Mouse (Mus musculus): Measurements from ENCODE around the gene Ttyh3. TPM values are rescaled to one million over a fixed set of nuclear protein-coding genes. Genes with fewer than 3 reads are reported as not detected.

The Ttyh3 gene
- polyA plus RNA-seq, 1 experiment from 2014 or later: 21.4 TPM

DNA sequence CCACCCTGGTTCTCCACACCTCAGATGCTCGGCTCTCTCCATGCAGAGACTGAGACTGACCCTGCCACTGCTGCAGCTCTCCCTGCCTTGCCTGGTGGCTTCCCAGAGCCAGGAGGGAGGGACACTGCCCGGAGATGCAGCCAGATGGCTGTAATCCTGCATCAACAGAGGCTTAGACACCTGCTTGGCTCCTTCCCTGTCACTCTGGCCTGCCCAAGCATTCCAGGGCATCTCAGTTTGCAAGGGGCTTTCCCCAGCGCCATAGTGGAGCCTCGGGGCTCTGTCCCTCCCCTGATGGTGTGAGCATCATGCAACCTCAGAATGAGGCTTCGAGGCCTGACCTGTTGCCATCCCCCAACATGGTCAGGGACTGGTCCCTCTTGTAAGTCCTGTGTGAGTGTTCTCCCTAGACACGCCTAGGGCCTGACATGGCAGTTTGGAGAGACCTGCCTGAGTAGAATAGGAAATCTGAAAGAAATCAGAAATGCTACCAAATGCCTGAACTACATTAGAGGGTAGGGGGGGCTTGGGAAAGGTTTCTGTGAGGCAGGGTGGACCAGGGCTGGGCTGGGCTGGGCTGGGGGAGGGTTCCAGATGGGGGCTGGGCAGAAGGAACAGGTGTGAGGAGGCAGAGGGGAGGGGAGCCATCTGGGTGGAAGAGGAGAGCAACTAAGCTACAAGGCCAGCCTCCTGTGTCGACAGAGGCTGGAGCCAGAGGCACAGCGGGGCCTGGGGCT, 65.7 kb downstream of the Ttyh3 start:
- Histone ChIP-seq H3K36me3 (ENCODE audit: control insufficient read depth, insufficient read depth) (no peaks in the 10 kb centered on the region), H3K27me3 (replicated peaks; ENCODE audit: control insufficient read depth, insufficient read depth, low read length) (no peaks in the 10 kb centered on the region), H3K27ac (ENCODE audit: low read depth, low read length) (no peak overlapping the region), H3K9me3 (ENCODE audit: control insufficient read depth) (no peaks in the 10 kb centered on the region), H3K4me1 (replicated peaks; ENCODE audit: control insufficient read depth, insufficient read depth, low read length) (no peaks in the 10 kb centered on the region), H3K4me2 (replicated peaks; ENCODE audit: low read depth) (no peak overlapping the region), H3K9ac (ENCODE audit: low read depth, low read length) (no peak overlapping the region), H3K4me3 (ENCODE audit: low read depth, low read length) (no peak overlapping the region)
- ATAC-seq: no peak
- 56% methylated on average over 8 of the region's 8 CpGs for WGBS
- TF ChIP-seq CTCF (IDR thresholded peaks at IDR 0.05; ENCODE audit: low read depth): no peak

DNA sequence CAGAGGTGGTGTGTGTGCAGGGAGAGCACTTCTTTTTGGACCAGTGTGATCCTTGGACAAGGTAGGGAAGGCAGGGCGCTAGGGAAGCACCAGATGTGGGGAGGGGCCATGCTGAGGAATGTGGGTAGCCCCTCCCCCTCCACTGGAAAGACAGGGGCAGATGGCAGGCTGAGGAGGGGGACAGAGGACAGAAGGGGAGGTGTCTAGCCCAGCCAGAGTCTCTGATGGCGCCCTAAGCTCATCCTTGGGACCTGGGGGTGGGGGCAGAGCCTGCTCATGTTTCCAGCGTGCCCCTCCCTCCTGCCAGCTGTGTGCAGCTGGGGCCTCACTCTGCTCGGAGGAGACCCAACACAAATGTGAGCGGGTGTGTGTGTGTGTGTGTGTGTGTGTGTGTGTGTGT, 67.3 kb downstream of the Ttyh3 start:
- H3K36me3 ChIP-seq (ENCODE audit: control insufficient read depth, insufficient read depth): no peaks in the 10 kb centered on the region
- no peaks in the 10 kb centered on the region for H3K9me3 ChIP-seq (ENCODE audit: control insufficient read depth)
- no peak overlapping the region for H3K27ac ChIP-seq (ENCODE audit: low read depth, low read length)
- no peak overlapping the region for H3K4me2 ChIP-seq (replicated peaks; ENCODE audit: low read depth)
- no peak for TF ChIP-seq CTCF (IDR thresholded peaks at IDR 0.05; ENCODE audit: low read depth)
- WGBS: 22% methylated on average over 5 of the region's 5 CpGs
- no peaks in the 10 kb centered on the region for H3K27me3 ChIP-seq (replicated peaks; ENCODE audit: control insufficient read depth, insufficient read depth, low read length)
- H3K9ac ChIP-seq (ENCODE audit: low read depth, low read length): no peak overlapping the region
- no peaks in the 10 kb centered on the region for H3K4me1 ChIP-seq (replicated peaks; ENCODE audit: control insufficient read depth, insufficient read depth, low read length)
- no peak overlapping the region for H3K4me3 ChIP-seq (ENCODE audit: low read depth, low read length)
- ATAC-seq: no peak

GRCm38 (mm10) chr5:140579771-140580170, 69.1 kb downstream of the Ttyh3 start:
- Histone ChIP-seq H3K9ac (ENCODE audit: low read depth, low read length) (no peak overlapping the region), H3K4me2 (replicated peaks; ENCODE audit: low read depth) (no peak overlapping the region)
- TF ChIP-seq CTCF (IDR thresholded peaks at IDR 0.05; ENCODE audit: low read depth): no peak

GRCm38 (mm10) chr5:140579221-140579620, 69.6 kb downstream of the Ttyh3 start:
- Histone ChIP-seq H3K27me3 (replicated peaks; ENCODE audit: control insufficient read depth, insufficient read depth, low read length) (no peaks in the 10 kb centered on the region), H3K36me3 (ENCODE audit: control insufficient read depth, insufficient read depth) (no peaks in the 10 kb centered on the region), H3K4me1 (replicated peaks; ENCODE audit: control insufficient read depth, insufficient read depth, low read length) (no peaks in the 10 kb centered on the region), H3K9me3 (ENCODE audit: control insufficient read depth) (no peaks in the 10 kb centered on the region), H3K4me3 (ENCODE audit: low read depth, low read length) (no peak overlapping the region), H3K9ac (ENCODE audit: low read depth, low read length) (no peak overlapping the region), H3K4me2 (replicated peaks; ENCODE audit: low read depth) (no peak overlapping the region), H3K27ac (ENCODE audit: low read depth, low read length) (no peak overlapping the region)
- ATAC-seq: no peak
- 62% methylated on average over 9 of the region's 9 CpGs for WGBS
- TF ChIP-seq CTCF (IDR thresholded peaks at IDR 0.05; ENCODE audit: low read depth): no peak

More at GRCm38 (mm10) chr5:140579771-140580170, 69.1 kb downstream of the Ttyh3 start:
- Histone ChIP-seq H3K4me3 (ENCODE audit: low read depth, low read length) (no peak overlapping the region), H3K27me3 (replicated peaks; ENCODE audit: control insufficient read depth, insufficient read depth, low read length) (no peaks in the 10 kb centered on the region), H3K27ac (ENCODE audit: low read depth, low read length) (no peak overlapping the region), H3K36me3 (ENCODE audit: control insufficient read depth, insufficient read depth) (no peaks in the 10 kb centered on the region), H3K9me3 (ENCODE audit: control insufficient read depth) (no peaks in the 10 kb centered on the region), H3K4me1 (replicated peaks; ENCODE audit: control insufficient read depth, insufficient read depth, low read length) (no peaks in the 10 kb centered on the region)
- WGBS: 48% methylated on average over 6 of the region's 6 CpGs
- ATAC-seq: no peak

DNA sequence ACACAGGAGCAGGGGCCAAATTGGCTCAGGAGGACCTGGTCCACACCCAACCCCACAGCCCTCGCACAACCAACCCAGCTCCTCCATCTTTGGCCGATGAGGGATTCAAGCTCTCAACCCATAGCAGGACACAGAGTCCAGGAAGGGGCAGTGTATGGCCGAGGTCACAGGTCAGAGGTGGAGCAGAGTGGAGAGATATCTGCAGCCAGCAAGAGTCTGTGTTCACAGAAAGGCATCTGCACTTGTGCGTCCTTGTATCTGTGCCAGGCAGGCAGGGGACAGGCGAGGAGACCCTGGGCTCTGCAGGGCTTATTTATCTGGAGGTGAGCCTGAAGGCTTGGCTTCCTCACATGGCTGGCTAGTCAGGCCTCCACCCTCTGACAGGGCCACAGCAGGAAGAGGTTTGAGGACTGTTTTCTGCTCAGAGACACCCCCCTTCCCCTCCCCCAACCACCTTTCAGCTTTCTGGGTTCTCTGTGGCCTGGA, 73.4 kb downstream of the Ttyh3 start:
- ATAC-seq: no peak
- Histone ChIP-seq H3K27ac (ENCODE audit: low read depth, low read length) (no peak overlapping the region), H3K36me3 (ENCODE audit: control insufficient read depth, insufficient read depth) (no peaks in the 10 kb centered on the region), H3K9ac (ENCODE audit: low read depth, low read length) (no peak overlapping the region), H3K4me2 (replicated peaks; ENCODE audit: low read depth) (no peak overlapping the region), H3K27me3 (replicated peaks; ENCODE audit: control insufficient read depth, insufficient read depth, low read length) (no peaks in the 10 kb centered on the region), H3K9me3 (ENCODE audit: control insufficient read depth) (no peaks in the 10 kb centered on the region), H3K4me1 (replicated peaks; ENCODE audit: control insufficient read depth, insufficient read depth, low read length) (no peaks in the 10 kb centered on the region), H3K4me3 (ENCODE audit: low read depth, low read length) (no peak overlapping the region)
- TF ChIP-seq CTCF (IDR thresholded peaks at IDR 0.05; ENCODE audit: low read depth): no peak
- WGBS: 51% methylated on average over 5 of the region's 5 CpGs

GRCm38 (mm10) chr5:140572611-140573010, 76.2 kb downstream of the Ttyh3 start:
- 61% methylated on average over 6 of the region's 6 CpGs for WGBS
- H3K4me1 ChIP-seq (replicated peaks; ENCODE audit: control insufficient read depth, insufficient read depth, low read length): no peaks in the 10 kb centered on the region
- H3K9me3 ChIP-seq (ENCODE audit: control insufficient read depth): no peaks in the 10 kb centered on the region
- no peak overlapping the region for H3K4me2 ChIP-seq (replicated peaks; ENCODE audit: low read depth)
- TF ChIP-seq CTCF (IDR thresholded peaks at IDR 0.05; ENCODE audit: low read depth): no peak
- no peak overlapping the region for H3K9ac ChIP-seq (ENCODE audit: low read depth, low read length)
- no peaks in the 10 kb centered on the region for H3K27me3 ChIP-seq (replicated peaks; ENCODE audit: control insufficient read depth, insufficient read depth, low read length)
- no peak overlapping the region for H3K4me3 ChIP-seq (ENCODE audit: low read depth, low read length)
- ATAC-seq: no peak
- H3K36me3 ChIP-seq (ENCODE audit: control insufficient read depth, insufficient read depth): no peaks in the 10 kb centered on the region
- no peak overlapping the region for H3K27ac ChIP-seq (ENCODE audit: low read depth, low read length)
